Mouse (Mus musculus) kidney, embryonic 14.5 days (tissue): Measurements from ENCODE around the gene Dpm3. TPM values are rescaled to one million over a fixed set of nuclear protein-coding genes. Genes with fewer than 3 reads are reported as not detected.
A peak's percentile ranks its signal among the peaks of the same experiment; 100 is the strongest.

Experiments used
- ATAC-seq: fragments of 200-750 bp; cut with Nextera tagmentation; 2 replicates; pipeline ENCODE4 v1.8.0; 2017; ENCODE audit warnings: moderate number of reproducible peaks, mild to moderate bottlenecking, moderate TSS enrichment, moderate library complexity; ENCODE audit not compliant: low FRiP score, low TSS enrichment
- H3K27ac ChIP-seq: fragments of 300-500 bp; sonication (generic); 2 replicates; pipeline ENCODE4 v1.5.1; 2014; ENCODE audit warnings: low read depth, mild to moderate bottlenecking, low read length, moderate library complexity, mixed read lengths
- H3K27me3 ChIP-seq: fragments of 300-500 bp; sonication (generic); 2 replicates; pipeline ENCODE4 v1.6.1; 2014; ENCODE audit warnings: mild to moderate bottlenecking, low read length; ENCODE audit not compliant: control insufficient read depth, insufficient read depth
- H3K36me3 ChIP-seq: fragments of 300-500 bp; sonication (generic); 2 replicates; pipeline ENCODE4 v1.6.1; 2014; ENCODE audit warnings: low read length, mixed read lengths; ENCODE audit not compliant: control insufficient read depth, insufficient read depth
- H3K4me1 ChIP-seq: fragments of 300-500 bp; sonication (generic); 2 replicates; pipeline ENCODE4 v1.6.1; 2014; ENCODE audit warnings: low read length, mixed read lengths; ENCODE audit not compliant: control insufficient read depth, insufficient read depth
- H3K4me2 ChIP-seq: fragments of 300-500 bp; sonication (generic); replicated peaks from 2 replicates; pipeline ENCODE4 v1.6.1; 2014; ENCODE audit warnings: low read depth, mild to moderate bottlenecking, low read length
- H3K4me3 ChIP-seq: fragments of 300-500 bp; sonication (generic); 2 replicates; pipeline ENCODE4 v1.5.1; 2014; ENCODE audit warnings: mild to moderate bottlenecking, low read length
- H3K9ac ChIP-seq: fragments of 300-500 bp; sonication (generic); 2 replicates; pipeline ENCODE4 v1.6.1; 2014; ENCODE audit warnings: low read depth, mild to moderate bottlenecking, low read length, moderate library complexity
- H3K9me3 ChIP-seq: fragments of 300-500 bp; sonication (generic); 2 replicates; pipeline ENCODE4 v1.6.1; 2016; ENCODE audit warnings: low read length; ENCODE audit not compliant: control insufficient read depth
- WGBS: fragments of 180-500 bp; shearing (Covaris S2); extraction: QIAGEN DNeasy Blood & Tissue Kit; methylation state at CpG from one replicate; pipeline ENCODE4 v1.1.7; 2014; 5-methylcytosine and 5-hydroxymethylcytosine counted together
- polyA plus RNA-seq: library from polyadenylated mRNA; unstranded; fragments of >200 nt; fragmentation: Nextera tagmentation; extraction: Ambion mirVana; gene quantifications from 2 replicates; pipeline ENCODE4 v1.2.1, GENCODE M21; 2014

Gene Dpm3
- polyA plus RNA-seq, 1 experiment from 2014 or later = 134 TPM

DNA sequence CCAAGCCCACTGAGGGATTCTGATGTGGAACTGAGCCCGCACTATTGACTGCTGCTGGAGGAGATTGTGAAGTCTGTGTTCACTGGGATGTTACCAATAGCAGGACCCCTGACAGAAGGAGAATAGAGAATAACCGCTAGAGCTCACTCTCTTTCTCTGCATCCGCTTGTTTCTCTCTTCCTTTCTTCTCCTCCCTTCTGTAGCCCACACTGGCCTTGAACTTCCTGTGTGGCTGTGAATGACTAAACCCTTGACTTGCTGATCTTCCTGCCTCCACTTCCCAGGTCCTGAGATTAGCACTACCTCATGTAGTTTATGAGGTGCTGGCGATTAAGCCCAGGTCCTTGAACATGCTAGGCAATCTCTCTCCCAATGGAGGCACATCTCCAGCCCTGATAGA, 11.7 kb upstream of the Dpm3 start:
- H3K4me1 ChIP-seq = peaks cover 49% of the 10 kb centered on the region
- WGBS = 92% methylated on average over 4 of the region's 4 CpGs
- H3K4me2 ChIP-seq = peak overlapping the region; percentile 80
- H3K36me3 ChIP-seq = peaks cover 13% of the 10 kb centered on the region
- no peak overlapping the region for H3K27ac ChIP-seq
- no peak for ATAC-seq
- no peaks in the 10 kb centered on the region for H3K9me3 ChIP-seq
- peak overlapping the region; percentile 75 for H3K4me3 ChIP-seq
- H3K9ac ChIP-seq = peak overlapping the region; percentile 81; the same call in 1 of the 2 replicates
- peaks cover 6% of the 10 kb centered on the region; the same call in 1 of the 2 replicates for H3K27me3 ChIP-seq

DNA sequence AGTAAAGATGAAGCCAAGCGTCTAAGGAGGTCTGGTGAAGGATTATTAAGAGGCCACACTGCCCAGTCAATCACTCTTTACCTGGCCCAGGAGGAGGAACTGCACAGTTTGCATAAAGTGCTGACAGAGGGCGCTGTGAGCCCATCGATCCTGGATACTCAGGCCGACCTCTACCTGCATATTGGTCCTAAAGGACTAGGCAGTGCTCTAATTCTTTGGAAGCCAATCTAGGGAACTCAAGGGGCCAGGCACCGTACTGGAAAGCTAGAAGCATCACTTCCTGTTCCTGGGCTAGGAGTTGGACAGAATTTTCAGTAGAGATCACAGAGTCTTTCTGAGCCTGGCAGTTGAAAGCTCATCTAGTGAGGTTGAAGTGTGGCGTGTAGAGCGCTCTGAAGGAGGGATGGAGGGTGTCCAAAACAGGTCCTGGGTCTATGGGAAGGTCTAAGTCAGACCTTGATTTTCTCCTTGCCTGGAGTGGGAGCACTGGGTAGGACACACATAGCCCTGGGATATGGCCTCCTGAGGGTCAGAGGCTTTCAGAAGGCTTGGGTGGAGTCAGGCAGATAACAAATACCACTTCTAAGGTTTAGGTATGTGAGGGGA, 8.6 kb upstream of the Dpm3 start:
- Histone ChIP-seq H3K4me2 (no peak overlapping the region), H3K4me3 (no peak overlapping the region)

DNA sequence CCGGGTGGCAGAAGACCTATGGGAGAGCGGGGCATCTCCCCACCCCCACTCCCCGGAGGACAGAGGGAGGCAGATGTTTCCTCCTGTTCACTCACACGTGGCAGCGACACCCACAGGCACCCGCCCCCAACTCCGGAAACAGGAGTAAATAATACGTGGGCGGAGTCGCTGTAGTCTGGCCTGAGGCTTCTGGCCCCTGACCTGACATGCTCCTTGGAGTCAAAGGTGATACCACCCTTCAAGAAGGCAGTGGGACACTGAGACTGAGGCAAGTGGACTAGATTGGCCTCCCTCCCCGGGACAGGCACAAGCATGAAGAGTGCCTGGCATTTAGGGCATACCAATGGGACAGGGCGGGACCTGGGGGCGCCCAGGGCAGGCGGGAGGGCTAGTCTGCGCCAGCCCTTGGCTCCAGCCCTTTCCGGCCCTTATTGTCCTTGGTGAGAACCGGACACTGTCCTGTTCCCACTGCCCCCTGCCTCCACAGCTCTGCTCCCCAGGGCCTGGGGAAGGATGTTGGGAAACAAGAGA, 7.7 kb upstream of the Dpm3 start:
- peak; percentile 61 for ATAC-seq
- H3K27me3 ChIP-seq = peaks cover 6% of the 10 kb centered on the region; the same call in 1 of the 2 replicates
- H3K4me3 ChIP-seq = no peak overlapping the region
- H3K27ac ChIP-seq = peak overlapping the region; percentile 24; the same call in 1 of the 2 replicates
- H3K36me3 ChIP-seq = peaks cover 13% of the 10 kb centered on the region
- no peaks in the 10 kb centered on the region for H3K9me3 ChIP-seq
- peak overlapping the region; percentile 31 for H3K4me2 ChIP-seq
- under 1% methylated on average over 17 of the region's 17 CpGs for WGBS
- peak overlapping the region; percentile 23; the same call in 1 of the 2 replicates for H3K9ac ChIP-seq
- peaks cover 32% of the 10 kb centered on the region for H3K4me1 ChIP-seq

More for the DNA sequence above, 8.6 kb upstream of the Dpm3 start:
- Histone ChIP-seq H3K27ac (peak overlapping the region; percentile 24; the same call in 1 of the 2 replicates), H3K9ac (no peak overlapping the region), H3K27me3 (peaks cover 6% of the 10 kb centered on the region; the same call in 1 of the 2 replicates), H3K4me1 (peaks cover 38% of the 10 kb centered on the region), H3K36me3 (peaks cover 13% of the 10 kb centered on the region), H3K9me3 (no peaks in the 10 kb centered on the region)
- ATAC-seq = 0 out of 2 replicates have a peak, but pooled peaks have one; percentile 2
- 18% methylated on average over 7 of the region's 7 CpGs for WGBS

DNA sequence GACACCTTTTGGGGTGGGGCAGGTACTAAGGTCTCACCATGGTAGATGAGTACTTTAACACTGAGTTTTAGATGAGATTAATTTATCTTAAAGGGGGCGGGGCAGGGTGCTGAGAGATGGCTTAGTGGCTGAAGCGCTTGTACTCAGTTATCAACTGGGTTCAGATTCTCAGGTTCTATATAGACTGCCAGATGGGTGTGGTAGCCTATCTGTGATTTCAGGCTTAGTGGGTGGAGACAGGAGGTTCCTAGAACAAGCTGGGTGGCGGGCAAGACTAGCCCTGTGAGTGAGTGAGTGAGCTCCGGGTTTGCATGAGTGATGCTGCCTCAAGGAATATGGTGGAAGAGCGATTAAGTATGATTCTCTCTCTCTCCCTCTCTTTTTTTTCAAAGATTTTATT, 4.2 kb upstream of the Dpm3 start:
- H3K36me3 ChIP-seq = no peaks in the 10 kb centered on the region
- 91% methylated on average over 5 of the region's 5 CpGs for WGBS

DNA sequence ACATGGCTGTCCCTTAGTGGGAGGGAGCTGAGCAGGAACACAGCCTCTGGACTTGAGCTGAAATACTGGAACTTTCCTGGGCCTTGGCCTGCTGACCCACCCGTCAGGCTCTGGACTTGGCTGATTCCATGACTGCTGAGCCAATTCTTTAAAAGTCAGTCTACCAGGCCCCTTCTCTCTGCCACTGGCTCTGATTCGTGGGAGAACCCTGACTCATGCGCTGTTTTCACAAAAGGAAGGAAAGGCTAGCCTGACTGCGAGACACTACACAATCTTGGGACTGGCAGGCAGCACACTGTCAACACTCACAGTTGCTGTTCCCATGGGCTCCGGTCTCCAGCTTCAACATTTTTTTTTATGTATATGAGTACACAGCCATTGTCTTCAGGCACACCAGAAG, 3.0 kb upstream of the Dpm3 start:
- Histone ChIP-seq H3K9ac (no peak overlapping the region), H3K9me3 (no peaks in the 10 kb centered on the region), H3K36me3 (no peaks in the 10 kb centered on the region), H3K27ac (no peak overlapping the region), H3K4me3 (no peak overlapping the region), H3K4me1 (peaks cover 12% of the 10 kb centered on the region), H3K4me2 (no peak overlapping the region), H3K27me3 (peaks cover 6% of the 10 kb centered on the region; the same call in 1 of the 2 replicates)
- ATAC-seq = no peak
- WGBS = 77% methylated on average over 5 of the region's 5 CpGs

More for the DNA sequence above, 4.2 kb upstream of the Dpm3 start:
- Histone ChIP-seq H3K4me1 (peaks cover 20% of the 10 kb centered on the region), H3K4me3 (no peak overlapping the region), H3K9me3 (no peaks in the 10 kb centered on the region), H3K9ac (no peak overlapping the region), H3K27me3 (peaks cover 6% of the 10 kb centered on the region; the same call in 1 of the 2 replicates), H3K27ac (no peak overlapping the region), H3K4me2 (no peak overlapping the region)
- ATAC-seq = no peak

DNA sequence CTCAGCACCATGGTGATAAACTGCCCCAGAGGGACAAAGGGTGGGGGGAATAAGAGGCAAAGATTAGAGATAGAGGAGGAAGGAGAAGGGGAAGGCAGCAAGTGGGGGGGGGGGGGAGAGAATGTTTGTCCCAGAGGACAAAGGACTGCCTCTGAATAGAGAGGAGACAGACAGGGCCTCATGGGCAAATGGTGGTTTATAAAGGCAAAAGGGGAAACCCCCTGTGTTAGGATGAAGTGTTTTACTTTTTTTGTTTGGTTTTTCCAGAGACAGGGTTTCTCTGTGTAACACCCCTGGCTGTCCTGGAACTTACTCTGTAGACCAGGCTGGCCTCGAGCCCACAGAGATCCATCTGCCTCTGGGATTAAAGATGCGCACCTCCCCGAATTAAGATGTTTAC, 1.1 kb downstream of the Dpm3 start:
- no peak overlapping the region for H3K9ac ChIP-seq

DNA sequence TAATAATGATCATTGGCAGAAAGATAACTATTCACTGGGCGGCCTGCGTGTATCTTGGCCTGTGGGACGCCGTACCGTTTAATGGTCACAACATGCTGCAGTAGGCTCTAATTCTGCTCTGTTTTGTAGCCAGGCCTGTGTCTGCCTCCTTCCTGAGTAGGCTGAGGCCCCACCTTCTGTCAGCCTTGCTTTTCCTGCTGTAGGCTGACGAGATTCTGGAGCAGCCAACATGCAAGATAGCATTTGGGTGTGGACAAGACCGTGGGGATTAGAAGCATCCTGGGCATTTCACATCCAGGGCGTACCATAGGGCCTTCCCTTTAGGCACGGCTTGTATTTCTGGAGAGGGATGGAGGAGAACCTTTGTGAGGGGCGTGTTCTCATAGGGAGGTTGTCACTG, 3.3 kb downstream of the Dpm3 start:
- Histone ChIP-seq H3K9ac (no peak overlapping the region), H3K36me3 (no peaks in the 10 kb centered on the region), H3K4me2 (no peak overlapping the region), H3K27me3 (no peaks in the 10 kb centered on the region), H3K4me1 (0 out of 2 replicates have a peak, but pooled peaks cover 7% of the 10 kb centered on the region), H3K9me3 (no peaks in the 10 kb centered on the region), H3K27ac (peak overlapping the region; percentile 47; the same call in 1 of the 2 replicates), H3K4me3 (no peak overlapping the region)
- WGBS = 59% methylated on average over 10 of the region's 10 CpGs
- ATAC-seq = no peak

More for the DNA sequence above, 1.1 kb downstream of the Dpm3 start:
- H3K36me3 ChIP-seq = no peaks in the 10 kb centered on the region
- no peak for ATAC-seq
- H3K4me1 ChIP-seq = no peaks in the 10 kb centered on the region
- H3K27me3 ChIP-seq = no peaks in the 10 kb centered on the region
- H3K4me2 ChIP-seq = no peak overlapping the region
- H3K27ac ChIP-seq = no peak overlapping the region
- no peaks in the 10 kb centered on the region for H3K9me3 ChIP-seq
- WGBS = 72% methylated on average over 3 of the region's 3 CpGs
- H3K4me3 ChIP-seq = no peak overlapping the region

DNA sequence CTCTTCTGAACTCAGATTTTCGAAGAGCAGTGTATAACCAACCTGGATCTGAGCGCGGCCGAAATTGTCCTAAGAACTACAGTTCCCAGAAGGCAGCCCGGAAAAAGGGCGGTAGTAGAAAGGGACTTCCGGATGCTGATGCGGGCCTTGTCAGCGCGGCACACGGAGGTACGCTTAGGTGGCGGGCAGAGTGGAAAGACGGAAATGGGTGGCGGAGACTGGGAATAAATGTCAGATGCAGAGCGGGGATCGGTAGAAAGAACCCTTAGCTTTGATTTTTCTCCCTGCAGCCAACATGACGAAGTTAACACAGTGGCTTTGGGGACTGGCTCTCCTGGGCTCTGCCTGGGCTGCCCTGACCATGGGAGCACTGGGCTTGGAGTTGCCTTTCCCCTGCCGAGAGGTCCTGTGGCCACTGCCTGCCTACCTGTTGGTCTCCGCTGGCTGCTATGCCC, 7.3 kb downstream of the Dpm3 start:
- Histone ChIP-seq H3K27ac (peak overlapping the region; percentile 10; the same call in 1 of the 2 replicates), H3K4me2 (peak overlapping the region; percentile 85), H3K9ac (peak overlapping the region; percentile 84), H3K36me3 (peaks cover 7% of the 10 kb centered on the region; the same call in 1 of the 2 replicates), H3K27me3 (no peaks in the 10 kb centered on the region), H3K9me3 (no peaks in the 10 kb centered on the region), H3K4me1 (peaks cover 30% of the 10 kb centered on the region), H3K4me3 (peak overlapping the region; percentile 83)
- peak; percentile 83 for ATAC-seq
- 0% methylated on average over 20 of the region's 20 CpGs for WGBS

DNA sequence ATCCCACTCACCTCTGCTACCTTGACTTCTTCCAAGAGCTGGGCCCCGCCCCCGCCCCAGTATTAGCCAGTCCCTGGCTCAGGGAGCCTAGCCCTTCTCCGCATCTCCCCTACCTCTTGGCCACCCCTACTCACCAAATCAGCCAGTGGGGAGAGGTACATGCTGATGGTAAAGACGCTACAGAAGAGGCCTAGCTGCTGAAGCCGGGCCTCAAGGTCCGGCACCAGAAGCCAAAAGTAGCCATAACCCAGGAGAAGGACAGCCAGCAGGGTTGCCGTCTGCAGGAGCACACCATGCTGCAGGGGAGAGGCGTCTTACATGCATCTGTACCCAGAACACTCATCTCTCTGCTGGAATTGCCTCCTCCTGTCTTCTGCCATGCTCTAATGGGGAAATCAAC, 9.8 kb downstream of the Dpm3 start:
- H3K4me1 ChIP-seq = peaks cover 30% of the 10 kb centered on the region
- no peaks in the 10 kb centered on the region for H3K9me3 ChIP-seq
- H3K4me2 ChIP-seq = peak overlapping the region; percentile 78; the same call in 1 of the 2 replicates
- H3K36me3 ChIP-seq = peaks cover 23% of the 10 kb centered on the region
- H3K9ac ChIP-seq = peak overlapping the region; percentile 23; the same call in 1 of the 2 replicates
- no peak overlapping the region for H3K4me3 ChIP-seq
- ATAC-seq = no peak
- no peak overlapping the region for H3K27ac ChIP-seq
- 55% methylated on average over 8 of the region's 8 CpGs for WGBS
- H3K27me3 ChIP-seq = no peaks in the 10 kb centered on the region
